8 mouse cellular contexts compared by ENCODE assay signal in genomic region chr3:96635906-96636305, GRCm38 (mm10). TPM values are rescaled to one million over a fixed set of nuclear protein-coding genes. Genes with fewer than 3 reads are reported as not detected.
A peak's percentile ranks its signal among the peaks of the same experiment; 100 is the strongest.
DNase-seq lines count a peak whose midpoint lies in the region; ATAC-seq and TF ChIP-seq lines count a peak whose summit lies in the region.

No protein-coding gene starts in this region.

- ATAC-seq in midbrain, embryonic 13.5 days, result no peak

- H3K9me3 ChIP-seq in hindbrain, embryonic 10.5 days, result no peaks in the 10 kb centered on the region
- H3K9me3 ChIP-seq in midbrain, embryonic 13.5 days, result no peaks in the 10 kb centered on the region

- H3K9ac ChIP-seq in midbrain, embryonic 13.5 days (replicated peaks), result peak overlapping the region; percentile 95

- TF ChIP-seq POLR2A in kidney, adult 2 months (IDR thresholded peaks at IDR 0.05; ENCODE audit: low read depth, low read length), result no peak

- peaks cover 13% of the 10 kb centered on the region for H3K4me1 ChIP-seq in kidney, adult 2 months (ENCODE audit: control insufficient read depth, insufficient read depth, low read length)
- peaks cover 30% of the 10 kb centered on the region for H3K4me1 ChIP-seq in hindbrain, embryonic 10.5 days (replicated peaks)
- H3K4me1 ChIP-seq in midbrain, embryonic 13.5 days (replicated peaks), result peaks cover 28% of the 10 kb centered on the region

- H3K4me2 ChIP-seq in midbrain, embryonic 13.5 days (replicated peaks), result peak overlapping the region; percentile 94

- peak overlapping the region; percentile 75 for H3K4me3 ChIP-seq in kidney, adult 2 months (ENCODE audit: insufficient read depth, low read depth, low read length)
- H3K4me3 ChIP-seq in hindbrain, embryonic 10.5 days, result peak overlapping the region; percentile 81
- peak overlapping the region; percentile 95 for H3K4me3 ChIP-seq in midbrain, embryonic 13.5 days (replicated peaks)

- TF ChIP-seq CTCF in kidney, adult 2 months (conservative IDR thresholded peaks at IDR 0.05; ENCODE audit: insufficient read depth, insufficient read length, low read depth, low read length), result no peak

- DNase-seq in kidney, adult 2 months, result no peak
- no peak for DNase-seq in kidney, adult 11 months
- DNase-seq in R1 (ENCODE audit: low read depth, low spot score), result peak; percentile 12
- DNase-seq in hindbrain, embryonic 10.5 days (ENCODE audit: low spot score), result no peak
- DNase-seq in gastrocnemius, postnatal 4 days (ENCODE audit: low spot score in 2 of 2), result no peak
- no peak for DNase-seq in Muller cell, postnatal 12 days (ENCODE audit: inconsistent ontology term)
- no peak for DNase-seq in layer of hippocampus, adult 9-11 months

- 6% methylated on average over 15 of the region's 15 CpGs for WGBS in kidney, adult 2 months
- 14% methylated on average over 15 of the region's 15 CpGs for WGBS in hindbrain, embryonic 10.5 days
- WGBS in midbrain, embryonic 13.5 days, result 11% methylated on average over 15 of the region's 15 CpGs

- no peaks in the 10 kb centered on the region; the same call in 1 of the 2 replicates for H3K27me3 ChIP-seq in kidney, adult 2 months (replicated peaks; ENCODE audit: control insufficient read depth, insufficient read depth, low read length)
- H3K27me3 ChIP-seq in hindbrain, embryonic 10.5 days (ENCODE audit: insufficient read depth, poor library complexity, severe bottlenecking), result no peaks in the 10 kb centered on the region
- no peaks in the 10 kb centered on the region for H3K27me3 ChIP-seq in midbrain, embryonic 13.5 days

- H3K27ac ChIP-seq in kidney, adult 2 months (ENCODE audit: insufficient read depth, low read depth, low read length), result peak overlapping the region; percentile 48; the same call in 1 of the 2 replicates
- peak overlapping the region; percentile 93 for H3K27ac ChIP-seq in hindbrain, embryonic 10.5 days
- H3K27ac ChIP-seq in midbrain, embryonic 13.5 days, result peak overlapping the region; percentile 88

- no peaks in the 10 kb centered on the region for H3K36me3 ChIP-seq in kidney, adult 2 months (ENCODE audit: control insufficient read depth, insufficient read depth, low read length)
- H3K36me3 ChIP-seq in hindbrain, embryonic 10.5 days, result peaks cover 67% of the 10 kb centered on the region
- peaks cover 52% of the 10 kb centered on the region for H3K36me3 ChIP-seq in midbrain, embryonic 13.5 days

RNA-seq across cellular contexts. Expression of gene Gm42957, which starts 0.6 kb away (rescaled TPM):
- polyA plus RNA-seq in kidney, adult 2 months (2012; rRNA removed), result 0.07 TPM in 1 of 2 replicates, not detected in the other
- 0.06 and 0.13 TPM in 2 replicates for polyA plus RNA-seq in hindbrain, embryonic 10.5 days (2016; fragmentation: Nextera tagmentation; extraction: Ambion mirVana)
- polyA plus RNA-seq in midbrain, embryonic 13.5 days (2015; fragmentation: Nextera tagmentation; extraction: Ambion mirVana), result 0.15 and 0.16 TPM in 2 replicates
- under 1 TPM; 0.31 to 0.61 TPM for total RNA-seq in gastrocnemius, postnatal 4 days (2021)

RNA-seq across cellular contexts. Expression of gene Pex11b, which starts 0.7 kb away (rescaled TPM):
- polyA plus RNA-seq in kidney, adult 2 months (2012; rRNA removed), result 57.6 and 57.7 TPM in 2 replicates
- 39.3 and 41.8 TPM in 2 replicates for polyA plus RNA-seq in hindbrain, embryonic 10.5 days (2016; fragmentation: Nextera tagmentation; extraction: Ambion mirVana)
- polyA plus RNA-seq in midbrain, embryonic 13.5 days (2015; fragmentation: Nextera tagmentation; extraction: Ambion mirVana), result 52.0 and 52.6 TPM in 2 replicates
- 10 to 100 TPM; 28.8 to 30.8 TPM for total RNA-seq in gastrocnemius, postnatal 4 days (2021)

RNA-seq across cellular contexts. Expression of gene Rbm8a, which starts 6.2 kb away (rescaled TPM):
- polyA plus RNA-seq in kidney, adult 2 months (2012; rRNA removed), result 7.8 and 16.1 TPM in 2 replicates
- polyA plus RNA-seq in hindbrain, embryonic 10.5 days (2016; fragmentation: Nextera tagmentation; extraction: Ambion mirVana), result 185 and 210 TPM in 2 replicates
- 147 TPM in 2 replicates for polyA plus RNA-seq in midbrain, embryonic 13.5 days (2015; fragmentation: Nextera tagmentation; extraction: Ambion mirVana)
- total RNA-seq in gastrocnemius, postnatal 4 days (2021), result 10 to 100 TPM; 67.3 to 77.2 TPM

RNA-seq across cellular contexts. Expression of gene Itga10, which starts 9.5 kb away (rescaled TPM):
- polyA plus RNA-seq in kidney, adult 2 months (2012; rRNA removed), result 1.2 and 1.6 TPM in 2 replicates
- polyA plus RNA-seq in hindbrain, embryonic 10.5 days (2016; fragmentation: Nextera tagmentation; extraction: Ambion mirVana), result 0.31 and 0.35 TPM in 2 replicates
- polyA plus RNA-seq in midbrain, embryonic 13.5 days (2015; fragmentation: Nextera tagmentation; extraction: Ambion mirVana), result 0.71 and 0.81 TPM in 2 replicates
- total RNA-seq in gastrocnemius, postnatal 4 days (2021), result 1 to 10 TPM; 5.6 to 6.8 TPM

RNA-seq across cellular contexts. Expression of gene Ankrd35, which starts 34.0 kb away (rescaled TPM):
- polyA plus RNA-seq in kidney, adult 2 months (2012; rRNA removed), result 0.38 and 0.45 TPM in 2 replicates
- polyA plus RNA-seq in hindbrain, embryonic 10.5 days (2016; fragmentation: Nextera tagmentation; extraction: Ambion mirVana), result 0.10 and 0.16 TPM in 2 replicates
- 0.58 and 0.59 TPM in 2 replicates for polyA plus RNA-seq in midbrain, embryonic 13.5 days (2015; fragmentation: Nextera tagmentation; extraction: Ambion mirVana)
- total RNA-seq in gastrocnemius, postnatal 4 days (2021), result 1 to 10 TPM; 2.0 to 2.6 TPM
